Mouse (Mus musculus) embryo, embryonic 10 days (tissue): ENCODE measurements around the gene Sim1.
A peak's percentile ranks its signal among the peaks of the same experiment; 100 is the strongest.

Source experiments
- DNase-seq: peaks from one replicate; pipeline ENCODE4 v3.0.0-alpha.2; 2015; ENCODE audit warnings: low spot score

Sim1 gene

GRCm38 (mm10) chr10:50901601-50902475 is 7.3 kb downstream of the Sim1 start:
- DNase-seq, result peak; percentile 35

- DNase-seq, result peak; percentile 61
These were observed 8.5 kb downstream of the Sim1 start for GRCm38 (mm10) chr10:50902741-50903715.

GRCm38 (mm10) chr10:50903846-50904763 is 9.6 kb downstream of the Sim1 start:
- no peak for DNase-seq

GRCm38 (mm10) chr10:50904764-50905701 is 10.5 kb downstream of the Sim1 start:
- DNase-seq, result no peak

GRCm38 (mm10) chr10:50910400-50910799 is 15.8 kb downstream of the Sim1 start:
- peak; percentile 71 for DNase-seq

GRCm38 (mm10) chr10:50910861-50911410 is 16.4 kb downstream of the Sim1 start:
- DNase-seq, result peak; percentile 71

- no peak for DNase-seq
These were observed 21.1 kb downstream of the Sim1 start for GRCm38 (mm10) chr10:50915607-50916006.

GRCm38 (mm10) chr10:50929281-50929680 is 34.7 kb downstream of the Sim1 start:
- DNase-seq, result no peak

- DNase-seq, result no peak
These were observed 41.1 kb downstream of the Sim1 start for GRCm38 (mm10) chr10:50935673-50936072.

GRCm38 (mm10) chr10:50973625-50974024 is 79.1 kb downstream of the Sim1 start:
- DNase-seq, result no peak

- DNase-seq, result no peak
These were observed 87.3 kb downstream of the Sim1 start for GRCm38 (mm10) chr10:50981849-50982248.

- no peak for DNase-seq
These were observed 89.1 kb downstream of the Sim1 start for GRCm38 (mm10) chr10:50983620-50984019.

GRCm38 (mm10) chr10:51007798-51008197 is 113.2 kb downstream of the Sim1 start:
- peak; percentile 10 for DNase-seq

- DNase-seq, result peak; percentile 69
These were observed 117.0 kb downstream of the Sim1 start for GRCm38 (mm10) chr10:51011391-51012150.

- no peak for DNase-seq
These were observed 120.3 kb downstream of the Sim1 start for GRCm38 (mm10) chr10:51014901-51015300.

- no peak for DNase-seq
These were observed 120.8 kb downstream of the Sim1 start for GRCm38 (mm10) chr10:51015362-51015761.

- no peak for DNase-seq
These were observed 129.0 kb downstream of the Sim1 start for GRCm38 (mm10) chr10:51023308-51024279.
